Mouse (Mus musculus): Measurements from ENCODE around the gene Clnk. TPM values are rescaled to one million over a fixed set of nuclear protein-coding genes. Genes with fewer than 3 reads are reported as not detected.

The Clnk gene
- polyA plus RNA-seq, 1 experiment from 2014 or later = 0.29 TPM

DNA sequence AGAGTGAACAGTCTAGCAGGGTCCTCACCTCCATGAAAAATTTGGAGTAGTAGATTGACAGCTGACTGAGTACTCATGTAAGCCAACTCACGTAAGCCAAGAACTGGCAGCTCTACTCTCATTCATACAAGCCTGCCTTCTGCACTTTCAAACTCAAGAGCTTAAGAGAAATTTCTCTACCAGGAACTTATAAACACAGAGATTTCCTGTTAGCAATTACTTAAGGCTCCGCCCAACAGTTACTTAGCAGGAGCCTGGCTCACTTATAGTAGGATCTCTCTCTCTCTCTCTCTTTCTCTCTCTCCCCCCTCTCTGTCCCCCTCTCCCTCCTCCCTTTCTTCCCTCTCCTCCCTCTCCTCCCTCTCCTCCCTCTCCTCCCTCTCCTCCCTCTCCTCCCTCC lies 32.3 kb downstream of the Clnk start:
- Histone ChIP-seq H3K36me3 (ENCODE audit: control insufficient read depth, insufficient read depth, low read length) (no peaks in the 10 kb centered on the region), H3K4me3 (ENCODE audit: low read depth, low read length) (no peak overlapping the region), H3K4me2 (replicated peaks; ENCODE audit: low read depth, low read length) (no peak overlapping the region), H3K27me3 (ENCODE audit: control insufficient read depth, insufficient read depth, low read length) (no peaks in the 10 kb centered on the region), H3K4me1 (ENCODE audit: control insufficient read depth, insufficient read depth, low read length) (no peaks in the 10 kb centered on the region), H3K27ac (ENCODE audit: low read length) (no peak overlapping the region), H3K9ac (replicated peaks; ENCODE audit: low read depth, low read length) (no peak overlapping the region), H3K9me3 (ENCODE audit: control insufficient read depth, low read depth, low read length) (no peaks in the 10 kb centered on the region)
- WGBS = 41% methylated on average over 2 of the region's 2 CpGs
- no peak for ATAC-seq (ENCODE audit: insufficient number of reproducible peaks, insufficient read depth, low FRiP score, low read depth)

GRCm38 (mm10) chr5:38839981-38840380 lies 36.6 kb downstream of the Clnk start:
- H3K9ac ChIP-seq (replicated peaks; ENCODE audit: low read depth, low read length) = no peak overlapping the region
- no peaks in the 10 kb centered on the region for H3K27me3 ChIP-seq (ENCODE audit: control insufficient read depth, insufficient read depth, low read length)
- 97% methylated on average over 1 of the region's 1 CpGs for WGBS

DNA sequence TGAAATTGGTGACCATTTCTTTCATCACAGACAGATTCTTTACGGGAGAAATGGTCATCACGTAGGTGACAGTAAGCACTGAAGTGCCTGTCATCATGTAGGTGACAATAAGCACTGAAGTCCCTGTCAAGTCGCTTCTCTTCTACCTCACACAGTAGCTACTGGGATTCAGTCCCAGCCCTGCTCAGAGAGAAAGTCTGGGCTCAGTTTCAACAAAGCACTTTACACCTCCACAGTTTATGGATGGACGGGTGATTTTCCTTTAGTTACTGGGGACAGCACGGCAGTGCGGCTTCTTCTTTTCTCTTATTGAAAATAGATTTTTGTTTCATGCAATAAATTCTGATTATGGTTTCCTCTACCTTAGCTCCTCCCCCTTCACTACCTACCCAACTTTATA lies 49.3 kb downstream of the Clnk start:
- no peak overlapping the region for H3K4me2 ChIP-seq (replicated peaks; ENCODE audit: low read depth, low read length)
- no peaks in the 10 kb centered on the region for H3K9me3 ChIP-seq (ENCODE audit: control insufficient read depth, low read depth, low read length)
- ATAC-seq (ENCODE audit: insufficient number of reproducible peaks, insufficient read depth, low FRiP score, low read depth) = no peak
- no peaks in the 10 kb centered on the region for H3K27me3 ChIP-seq (ENCODE audit: control insufficient read depth, insufficient read depth, low read length)
- H3K9ac ChIP-seq (replicated peaks; ENCODE audit: low read depth, low read length) = no peak overlapping the region
- H3K4me3 ChIP-seq (ENCODE audit: low read depth, low read length) = no peak overlapping the region
- no peaks in the 10 kb centered on the region for H3K4me1 ChIP-seq (ENCODE audit: control insufficient read depth, insufficient read depth, low read length)
- no peaks in the 10 kb centered on the region for H3K36me3 ChIP-seq (ENCODE audit: control insufficient read depth, insufficient read depth, low read length)
- 81% methylated on average over 6 of the region's 6 CpGs for WGBS
- H3K27ac ChIP-seq (ENCODE audit: low read length) = no peak overlapping the region

More at GRCm38 (mm10) chr5:38839981-38840380, 36.6 kb downstream of the Clnk start:
- H3K4me3 ChIP-seq (ENCODE audit: low read depth, low read length) = no peak overlapping the region
- no peak for ATAC-seq (ENCODE audit: insufficient number of reproducible peaks, insufficient read depth, low FRiP score, low read depth)
- no peaks in the 10 kb centered on the region for H3K9me3 ChIP-seq (ENCODE audit: control insufficient read depth, low read depth, low read length)
- H3K4me2 ChIP-seq (replicated peaks; ENCODE audit: low read depth, low read length) = no peak overlapping the region
- no peak overlapping the region for H3K27ac ChIP-seq (ENCODE audit: low read length)
- no peaks in the 10 kb centered on the region for H3K36me3 ChIP-seq (ENCODE audit: control insufficient read depth, insufficient read depth, low read length)
- H3K4me1 ChIP-seq (ENCODE audit: control insufficient read depth, insufficient read depth, low read length) = no peaks in the 10 kb centered on the region

DNA sequence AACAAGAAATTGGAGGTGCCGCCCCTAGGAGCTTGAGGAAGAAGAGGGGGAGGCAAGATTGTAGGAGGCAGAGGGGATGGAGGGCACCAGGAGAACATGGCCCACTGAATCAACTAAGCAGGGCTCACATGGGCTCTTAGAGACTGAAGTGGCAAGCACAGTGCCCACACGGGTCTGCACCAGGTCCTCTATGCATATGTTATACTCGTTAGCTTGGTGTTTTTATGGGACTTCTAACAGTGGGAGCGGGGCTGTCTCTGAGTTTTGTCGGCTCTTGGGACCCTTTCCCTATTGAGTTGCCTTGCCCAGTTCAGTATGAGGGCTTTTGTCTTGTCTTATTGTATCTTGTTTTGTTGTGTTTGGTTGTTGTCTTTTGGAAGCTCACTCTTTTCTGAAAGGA lies 50.0 kb downstream of the Clnk start:
- 83% methylated on average over 5 of the region's 5 CpGs for WGBS
- Histone ChIP-seq H3K36me3 (ENCODE audit: control insufficient read depth, insufficient read depth, low read length) (no peaks in the 10 kb centered on the region), H3K9ac (replicated peaks; ENCODE audit: low read depth, low read length) (no peak overlapping the region), H3K4me1 (ENCODE audit: control insufficient read depth, insufficient read depth, low read length) (no peaks in the 10 kb centered on the region), H3K27ac (ENCODE audit: low read length) (no peak overlapping the region), H3K27me3 (ENCODE audit: control insufficient read depth, insufficient read depth, low read length) (no peaks in the 10 kb centered on the region), H3K4me2 (replicated peaks; ENCODE audit: low read depth, low read length) (no peak overlapping the region), H3K4me3 (ENCODE audit: low read depth, low read length) (no peak overlapping the region), H3K9me3 (ENCODE audit: control insufficient read depth, low read depth, low read length) (no peaks in the 10 kb centered on the region)
- ATAC-seq (ENCODE audit: insufficient number of reproducible peaks, insufficient read depth, low FRiP score, low read depth) = no peak

DNA sequence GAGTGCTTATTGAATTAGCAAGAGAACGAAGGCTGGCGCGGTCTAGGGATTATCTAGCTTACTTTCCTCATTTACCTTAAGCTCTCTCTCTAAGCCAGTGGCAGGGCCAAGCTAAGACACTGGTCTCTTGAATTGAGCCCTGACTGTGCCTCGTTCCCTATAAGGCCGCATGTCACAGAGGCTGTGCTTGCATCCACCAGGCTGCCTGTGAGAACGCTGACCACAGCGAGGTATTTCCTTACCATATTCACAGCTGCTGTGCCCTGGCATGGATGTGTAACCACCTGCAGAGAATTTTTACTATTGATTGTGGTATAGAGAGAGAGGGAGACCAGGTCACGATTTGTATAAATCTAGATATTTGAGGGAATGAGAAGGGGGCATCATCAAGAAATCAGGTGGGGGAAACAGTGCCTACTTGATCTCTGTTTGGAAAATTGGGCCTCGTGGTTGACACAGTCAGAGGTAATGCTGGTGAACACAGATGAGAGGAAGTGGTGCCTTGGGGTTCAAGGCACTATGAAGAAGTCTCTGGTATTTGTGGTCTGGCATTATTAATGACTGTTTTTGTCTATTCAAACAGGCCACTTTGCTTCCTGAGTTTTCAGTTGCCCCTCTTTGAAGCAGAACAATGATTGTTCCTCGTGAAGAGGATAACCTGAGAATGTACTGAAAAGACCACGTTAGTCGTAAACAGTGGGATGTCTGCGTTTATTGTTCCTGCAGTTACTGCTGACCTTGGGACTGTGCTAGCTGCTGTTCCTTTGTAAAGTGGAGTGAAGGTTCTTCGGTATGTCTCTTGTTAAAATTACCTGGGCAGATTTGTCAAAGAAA lies 52.3 kb downstream of the Clnk start:
- H3K4me1 ChIP-seq (ENCODE audit: control insufficient read depth, insufficient read depth, low read length) = no peaks in the 10 kb centered on the region
- H3K36me3 ChIP-seq (ENCODE audit: control insufficient read depth, insufficient read depth, low read length) = no peaks in the 10 kb centered on the region
- H3K4me3 ChIP-seq (ENCODE audit: low read depth, low read length) = no peak overlapping the region
- H3K4me2 ChIP-seq (replicated peaks; ENCODE audit: low read depth, low read length) = no peak overlapping the region
- no peaks in the 10 kb centered on the region for H3K9me3 ChIP-seq (ENCODE audit: control insufficient read depth, low read depth, low read length)
- ATAC-seq (ENCODE audit: insufficient number of reproducible peaks, insufficient read depth, low FRiP score, low read depth) = no peak
- H3K27me3 ChIP-seq (ENCODE audit: control insufficient read depth, insufficient read depth, low read length) = no peaks in the 10 kb centered on the region
- H3K27ac ChIP-seq (ENCODE audit: low read length) = no peak overlapping the region
- WGBS = 64% methylated on average over 14 of the region's 14 CpGs
- no peak overlapping the region for H3K9ac ChIP-seq (replicated peaks; ENCODE audit: low read depth, low read length)

DNA sequence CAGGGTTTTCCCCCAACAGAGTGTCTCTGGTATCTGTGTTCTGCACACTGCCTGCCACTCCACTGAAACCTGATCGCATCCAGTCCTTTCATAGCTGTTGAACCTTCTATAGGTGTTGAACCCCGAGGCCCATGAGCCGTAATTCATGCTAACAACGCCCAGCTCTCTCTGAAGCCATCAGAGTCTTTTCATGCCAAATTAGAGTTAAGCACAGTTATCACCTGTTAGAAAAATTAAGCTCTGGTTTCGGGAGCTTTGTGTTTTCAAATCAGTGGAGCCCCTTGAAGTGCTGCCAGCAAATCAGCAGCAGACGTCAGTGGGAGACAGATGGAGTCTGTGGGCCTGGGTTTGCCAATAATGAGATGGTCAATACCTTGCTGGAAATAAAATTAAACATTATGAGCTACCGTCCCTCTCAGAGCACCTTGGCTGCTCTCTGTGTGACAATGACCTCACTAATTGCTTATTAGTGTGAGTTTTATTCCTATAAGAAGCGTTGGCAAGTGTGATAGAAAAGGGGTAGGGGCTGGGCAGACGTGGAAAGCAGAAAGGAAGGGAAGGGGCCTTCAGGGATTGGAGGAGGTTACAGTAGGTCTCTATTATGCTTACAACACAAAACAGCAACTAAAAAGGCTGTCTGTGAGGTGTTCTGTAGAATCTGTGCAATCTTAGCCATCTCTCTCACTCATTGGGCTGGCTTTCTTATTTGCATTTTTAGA lies 63.1 kb downstream of the Clnk start:
- H3K27ac ChIP-seq (ENCODE audit: low read length) = no peak overlapping the region
- 44% methylated on average over 9 of the region's 9 CpGs for WGBS

GRCm38 (mm10) chr5:38812916-38813315 lies 63.7 kb downstream of the Clnk start:
- Histone ChIP-seq H3K9me3 (ENCODE audit: control insufficient read depth, low read depth, low read length) (no peaks in the 10 kb centered on the region), H3K36me3 (ENCODE audit: control insufficient read depth, insufficient read depth, low read length) (no peaks in the 10 kb centered on the region), H3K4me1 (ENCODE audit: control insufficient read depth, insufficient read depth, low read length) (no peaks in the 10 kb centered on the region), H3K4me2 (replicated peaks; ENCODE audit: low read depth, low read length) (no peak overlapping the region), H3K9ac (replicated peaks; ENCODE audit: low read depth, low read length) (no peak overlapping the region), H3K4me3 (ENCODE audit: low read depth, low read length) (no peak overlapping the region), H3K27ac (ENCODE audit: low read length) (no peak overlapping the region), H3K27me3 (ENCODE audit: control insufficient read depth, insufficient read depth, low read length) (no peaks in the 10 kb centered on the region)
- no peak for ATAC-seq (ENCODE audit: insufficient number of reproducible peaks, insufficient read depth, low FRiP score, low read depth)
- 71% methylated on average over 7 of the region's 7 CpGs for WGBS

More for the DNA sequence above, 63.1 kb downstream of the Clnk start:
- H3K4me1 ChIP-seq (ENCODE audit: control insufficient read depth, insufficient read depth, low read length) = no peaks in the 10 kb centered on the region
- no peaks in the 10 kb centered on the region for H3K36me3 ChIP-seq (ENCODE audit: control insufficient read depth, insufficient read depth, low read length)
- no peaks in the 10 kb centered on the region for H3K9me3 ChIP-seq (ENCODE audit: control insufficient read depth, low read depth, low read length)
- no peak overlapping the region for H3K4me2 ChIP-seq (replicated peaks; ENCODE audit: low read depth, low read length)
- ATAC-seq (ENCODE audit: insufficient number of reproducible peaks, insufficient read depth, low FRiP score, low read depth) = no peak
- H3K27me3 ChIP-seq (ENCODE audit: control insufficient read depth, insufficient read depth, low read length) = no peaks in the 10 kb centered on the region
- no peak overlapping the region for H3K4me3 ChIP-seq (ENCODE audit: low read depth, low read length)
- no peak overlapping the region for H3K9ac ChIP-seq (replicated peaks; ENCODE audit: low read depth, low read length)

DNA sequence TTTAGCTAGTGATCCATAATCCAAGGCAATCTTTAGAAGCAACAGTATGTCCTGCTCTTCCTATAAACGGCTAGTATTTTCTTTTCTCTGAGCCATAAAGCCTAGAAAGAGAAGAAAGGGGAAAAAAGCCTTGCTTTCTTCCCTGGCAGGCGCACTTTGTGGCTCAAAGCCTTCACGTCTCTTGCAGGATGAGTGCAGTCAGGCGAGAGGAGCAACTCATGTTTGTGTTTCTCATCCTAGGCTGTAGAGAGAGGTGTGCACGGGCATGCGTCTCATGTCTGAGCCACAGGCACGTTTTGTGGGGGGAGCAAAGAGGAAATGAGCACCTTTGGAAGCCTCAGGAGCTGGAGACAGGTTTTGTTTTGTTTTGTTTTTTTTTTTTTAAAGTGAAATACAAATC lies 64.2 kb downstream of the Clnk start:
- Histone ChIP-seq H3K9me3 (ENCODE audit: control insufficient read depth, low read depth, low read length) (no peaks in the 10 kb centered on the region), H3K36me3 (ENCODE audit: control insufficient read depth, insufficient read depth, low read length) (no peaks in the 10 kb centered on the region), H3K27ac (ENCODE audit: low read length) (no peak overlapping the region), H3K4me1 (ENCODE audit: control insufficient read depth, insufficient read depth, low read length) (no peaks in the 10 kb centered on the region), H3K4me3 (ENCODE audit: low read depth, low read length) (no peak overlapping the region), H3K4me2 (replicated peaks; ENCODE audit: low read depth, low read length) (no peak overlapping the region), H3K9ac (replicated peaks; ENCODE audit: low read depth, low read length) (no peak overlapping the region), H3K27me3 (ENCODE audit: control insufficient read depth, insufficient read depth, low read length) (no peaks in the 10 kb centered on the region)
- ATAC-seq (ENCODE audit: insufficient number of reproducible peaks, insufficient read depth, low FRiP score, low read depth) = no peak
- WGBS = 61% methylated on average over 7 of the region's 7 CpGs

Data from stomach, embryonic 14.5 days (tissue).